Mouse (Mus musculus) liver, embryonic 12.5 days (tissue): ENCODE data around the gene H6pd. TPM values are rescaled to one million over a fixed set of nuclear protein-coding genes. Genes with fewer than 3 reads are reported as not detected.

Experiments
- ATAC-seq: fragments of 200-750 bp; cut with Nextera tagmentation; 2 replicates; pipeline ENCODE4 v1.8.0; 2017; ENCODE audit warnings: moderate number of reproducible peaks, mild to moderate bottlenecking, moderate library complexity
- H3K27ac ChIP-seq: fragments of 300-500 bp; sonication (generic); 2 replicates; pipeline ENCODE4 v1.5.1; 2016; ENCODE audit warnings: mild to moderate bottlenecking
- H3K27me3 ChIP-seq: fragments of 300-500 bp; sonication (generic); replicated peaks from 2 replicates; pipeline ENCODE4 v1.6.1; 2016; ENCODE audit warnings: mild to moderate bottlenecking, moderate library complexity
- H3K36me3 ChIP-seq: fragments of 300-500 bp; sonication (generic); 2 replicates; pipeline ENCODE4 v1.6.1; 2016; ENCODE audit warnings: mild to moderate bottlenecking, moderate library complexity
- H3K4me1 ChIP-seq: fragments of 300-500 bp; sonication (generic); 2 replicates; pipeline ENCODE4 v1.6.1; 2016
- H3K4me2 ChIP-seq: fragments of 300-500 bp; sonication (generic); 2 replicates; pipeline ENCODE4 v1.6.1; 2016; ENCODE audit warnings: mild to moderate bottlenecking, moderate library complexity
- H3K4me3 ChIP-seq: fragments of 300-500 bp; sonication (generic); 2 replicates; pipeline ENCODE4 v1.5.1; 2016; ENCODE audit warnings: mild to moderate bottlenecking, moderate library complexity
- H3K9ac ChIP-seq: fragments of 300-500 bp; sonication (generic); 2 replicates; pipeline ENCODE4 v1.6.1; 2016; ENCODE audit warnings: mild to moderate bottlenecking, moderate library complexity
- H3K9me3 ChIP-seq: fragments of 300-500 bp; sonication (generic); replicated peaks from 2 replicates; pipeline ENCODE4 v1.6.1; 2016; ENCODE audit warnings: mild to moderate bottlenecking, moderate library complexity
- WGBS: fragments of 180-500 bp; shearing (Covaris S2); methylation state at CpG from one replicate; pipeline ENCODE4 v1.1.7; 2016; ENCODE audit not compliant: insufficient replicate concordance; 5-methylcytosine and 5-hydroxymethylcytosine counted together
- polyA plus RNA-seq: library from polyadenylated mRNA; unstranded; fragments of >200 nt; fragmentation: Nextera tagmentation; extraction: Ambion mirVana; gene quantifications from 2 replicates; pipeline ENCODE4 v1.2.1, GENCODE M21; 2016

The H6pd gene
- polyA plus RNA-seq, 1 experiment from 2014 or later = 9.0 TPM

- Histone ChIP-seq H3K36me3 (no peaks in the 10 kb centered on the region), H3K9me3 (no peaks in the 10 kb centered on the region), H3K27ac (no peak overlapping the region), H3K27me3 (peaks cover 82% of the 10 kb centered on the region), H3K4me1 (no peaks in the 10 kb centered on the region), H3K4me3 (no peak overlapping the region), H3K9ac (no peak overlapping the region), H3K4me2 (no peak overlapping the region)
- no peak for ATAC-seq
- WGBS = 50% methylated on average over 5 of the region's 5 CpGs
These were observed 61.4 kb downstream of the H6pd start for GRCm38 (mm10) chr4:149947396-149947795.

GRCm38 (mm10) chr4:149945194-149945593, 63.6 kb downstream of the H6pd start:
- H3K27ac ChIP-seq = no peak overlapping the region

GRCm38 (mm10) chr4:149944214-149944613, 64.6 kb downstream of the H6pd start:
- Histone ChIP-seq H3K27ac (no peak overlapping the region), H3K27me3 (peaks cover 83% of the 10 kb centered on the region), H3K4me3 (no peak overlapping the region), H3K4me2 (no peak overlapping the region), H3K4me1 (no peaks in the 10 kb centered on the region), H3K9ac (no peak overlapping the region), H3K9me3 (no peaks in the 10 kb centered on the region), H3K36me3 (no peaks in the 10 kb centered on the region)
- WGBS = 37% methylated on average over 12 of the region's 12 CpGs
- no peak for ATAC-seq

More at GRCm38 (mm10) chr4:149945194-149945593, 63.6 kb downstream of the H6pd start:
- H3K4me2 ChIP-seq = no peak overlapping the region
- no peaks in the 10 kb centered on the region for H3K36me3 ChIP-seq
- no peak overlapping the region for H3K4me3 ChIP-seq
- peaks cover 84% of the 10 kb centered on the region for H3K27me3 ChIP-seq
- no peaks in the 10 kb centered on the region for H3K4me1 ChIP-seq
- ATAC-seq = no peak
- H3K9ac ChIP-seq = no peak overlapping the region
- 55% methylated on average over 9 of the region's 9 CpGs for WGBS
- H3K9me3 ChIP-seq = no peaks in the 10 kb centered on the region

- Histone ChIP-seq H3K4me2 (no peak overlapping the region), H3K4me3 (no peak overlapping the region), H3K9me3 (no peaks in the 10 kb centered on the region), H3K4me1 (no peaks in the 10 kb centered on the region), H3K27me3 (peaks cover 90% of the 10 kb centered on the region), H3K36me3 (no peaks in the 10 kb centered on the region), H3K9ac (no peak overlapping the region), H3K27ac (no peak overlapping the region)
- 49% methylated on average over 10 of the region's 10 CpGs for WGBS
- ATAC-seq = no peak
These were observed 65.7 kb downstream of the H6pd start for GRCm38 (mm10) chr4:149942831-149943741.

- WGBS = 56% methylated on average over 18 of the region's 18 CpGs
- peaks cover 95% of the 10 kb centered on the region for H3K27me3 ChIP-seq
- no peaks in the 10 kb centered on the region for H3K9me3 ChIP-seq
- no peak overlapping the region for H3K27ac ChIP-seq
- no peaks in the 10 kb centered on the region for H3K4me1 ChIP-seq
- H3K9ac ChIP-seq = no peak overlapping the region
- H3K4me3 ChIP-seq = no peak overlapping the region
- no peak overlapping the region for H3K4me2 ChIP-seq
- no peak for ATAC-seq
- no peaks in the 10 kb centered on the region for H3K36me3 ChIP-seq
These were observed 67.6 kb downstream of the H6pd start for GRCm38 (mm10) chr4:149941067-149941755.

- H3K4me1 ChIP-seq = no peaks in the 10 kb centered on the region
- no peak overlapping the region for H3K4me2 ChIP-seq
- 59% methylated on average over 8 of the region's 8 CpGs for WGBS
- ATAC-seq = no peak
- H3K27ac ChIP-seq = no peak overlapping the region
- H3K9me3 ChIP-seq = no peaks in the 10 kb centered on the region
- H3K4me3 ChIP-seq = no peak overlapping the region
- H3K27me3 ChIP-seq = peaks cover 87% of the 10 kb centered on the region
- H3K9ac ChIP-seq = no peak overlapping the region
- no peaks in the 10 kb centered on the region for H3K36me3 ChIP-seq
These were observed 70.1 kb downstream of the H6pd start for GRCm38 (mm10) chr4:149938701-149939100.

GRCm38 (mm10) chr4:149936921-149937320, 71.9 kb downstream of the H6pd start:
- ATAC-seq = no peak
- Histone ChIP-seq H3K27me3 (peaks cover 77% of the 10 kb centered on the region), H3K9ac (no peak overlapping the region), H3K4me2 (no peak overlapping the region), H3K9me3 (no peaks in the 10 kb centered on the region), H3K4me1 (no peaks in the 10 kb centered on the region), H3K36me3 (no peaks in the 10 kb centered on the region), H3K27ac (no peak overlapping the region), H3K4me3 (no peak overlapping the region)
- 48% methylated on average over 5 of the region's 5 CpGs for WGBS

GRCm38 (mm10) chr4:149935470-149935869, 73.4 kb downstream of the H6pd start:
- Histone ChIP-seq H3K36me3 (no peaks in the 10 kb centered on the region), H3K4me2 (no peak overlapping the region), H3K27me3 (peaks cover 63% of the 10 kb centered on the region), H3K4me1 (no peaks in the 10 kb centered on the region), H3K4me3 (no peak overlapping the region), H3K27ac (no peak overlapping the region), H3K9me3 (no peaks in the 10 kb centered on the region), H3K9ac (no peak overlapping the region)
- WGBS = 74% methylated on average over 6 of the region's 6 CpGs
- no peak for ATAC-seq

- no peaks in the 10 kb centered on the region for H3K4me1 ChIP-seq
- WGBS = 67% methylated on average over 16 of the region's 16 CpGs
- H3K9ac ChIP-seq = no peak overlapping the region
- no peak overlapping the region for H3K27ac ChIP-seq
- H3K36me3 ChIP-seq = no peaks in the 10 kb centered on the region
- no peak for ATAC-seq
- peaks cover 52% of the 10 kb centered on the region for H3K27me3 ChIP-seq
- no peak overlapping the region for H3K4me2 ChIP-seq
- no peaks in the 10 kb centered on the region for H3K9me3 ChIP-seq
- no peak overlapping the region for H3K4me3 ChIP-seq
These were observed 75.1 kb downstream of the H6pd start for GRCm38 (mm10) chr4:149933519-149934245.

GRCm38 (mm10) chr4:149933025-149933424, 75.8 kb downstream of the H6pd start:
- WGBS = 75% methylated on average over 7 of the region's 7 CpGs
- no peak overlapping the region for H3K4me2 ChIP-seq

GRCm38 (mm10) chr4:149932108-149932815, 76.6 kb downstream of the H6pd start:
- no peak overlapping the region for H3K9ac ChIP-seq
- no peak overlapping the region for H3K4me2 ChIP-seq
- no peaks in the 10 kb centered on the region for H3K4me1 ChIP-seq
- no peak for ATAC-seq
- no peak overlapping the region for H3K4me3 ChIP-seq
- no peaks in the 10 kb centered on the region for H3K9me3 ChIP-seq
- 74% methylated on average over 9 of the region's 9 CpGs for WGBS
- no peaks in the 10 kb centered on the region for H3K36me3 ChIP-seq
- peaks cover 37% of the 10 kb centered on the region for H3K27me3 ChIP-seq
- H3K27ac ChIP-seq = no peak overlapping the region

More at GRCm38 (mm10) chr4:149933025-149933424, 75.8 kb downstream of the H6pd start:
- Histone ChIP-seq H3K9ac (no peak overlapping the region), H3K27ac (no peak overlapping the region), H3K27me3 (peaks cover 45% of the 10 kb centered on the region), H3K36me3 (no peaks in the 10 kb centered on the region), H3K4me3 (no peak overlapping the region), H3K4me1 (no peaks in the 10 kb centered on the region), H3K9me3 (no peaks in the 10 kb centered on the region)
- ATAC-seq = no peak
